Mouse (Mus musculus) retina, postnatal 7 days (tissue): ENCODE data around the gene Olfr1508.
"Not testable (repeated sequence)": the region's sequence is repeated elsewhere in the genome, so short reads cannot be mapped to it uniquely, and the experiment has no call there.

Experiments
- DNase-seq: peaks from one replicate; pipeline ENCODE4 v3.0.0-alpha.2; 2012; ENCODE audit warnings: low read depth, low spot score

The Olfr1508 gene

GRCm38 (mm10) chr14:52467395-52467794 is at the start of gene Olfr1508:
Olfr1508 (minus strand) TSS chr14:52467495.
- no peak for DNase-seq

GRCm38 (mm10) chr14:52495516-52495915 is 28.2 kb upstream of the Olfr1508 start, which contains the start of gene Olfr1507:
Olfr1507 (minus strand) TSS chr14:52495749.
- no peak for DNase-seq

DNA sequence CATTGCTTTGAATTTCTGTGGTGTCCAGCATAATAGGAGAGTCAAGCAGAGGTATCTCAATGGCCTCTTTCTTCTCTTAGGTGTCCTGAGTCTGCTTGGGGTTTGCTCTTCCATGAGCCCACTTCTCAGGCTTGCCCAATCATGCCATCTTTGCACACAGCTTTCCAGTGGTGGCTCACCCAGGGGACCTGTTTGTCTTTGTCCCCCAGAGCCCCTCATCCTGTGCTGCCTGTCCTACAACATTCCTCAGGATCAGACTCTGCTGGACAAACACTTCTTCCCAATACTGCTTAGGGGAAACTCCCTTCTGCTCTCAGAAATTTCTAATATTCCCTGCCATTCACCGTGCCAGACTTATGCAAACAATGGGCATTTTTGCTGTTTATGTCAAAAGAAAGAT is 1.6 kb downstream of the Olfr1508 start:
- DNase-seq, result no peak

GRCm38 (mm10) chr14:52461928-52462327 is 5.4 kb downstream of the Olfr1508 start:
- DNase-seq, result no peak

DNA sequence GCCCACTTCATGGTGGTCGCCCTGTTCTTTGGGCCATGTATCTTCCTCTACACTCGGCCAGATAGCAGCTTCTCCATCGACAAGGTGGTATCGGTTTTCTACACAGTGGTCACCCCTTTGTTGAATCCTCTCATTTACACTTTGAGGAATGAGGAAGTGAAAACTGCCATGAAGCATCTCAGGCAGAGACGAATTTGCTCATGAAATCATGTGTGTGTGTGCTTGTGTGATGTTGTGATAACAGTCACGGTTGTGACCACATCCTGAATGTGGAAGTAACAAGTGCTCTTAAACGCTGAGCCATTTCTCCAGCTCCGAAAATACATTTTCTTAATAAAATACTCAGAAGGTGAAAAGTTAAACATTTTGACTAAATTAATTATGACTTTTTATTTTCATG is 16.2 kb downstream of the Olfr1508 start:
- DNase-seq, result no peak

DNA sequence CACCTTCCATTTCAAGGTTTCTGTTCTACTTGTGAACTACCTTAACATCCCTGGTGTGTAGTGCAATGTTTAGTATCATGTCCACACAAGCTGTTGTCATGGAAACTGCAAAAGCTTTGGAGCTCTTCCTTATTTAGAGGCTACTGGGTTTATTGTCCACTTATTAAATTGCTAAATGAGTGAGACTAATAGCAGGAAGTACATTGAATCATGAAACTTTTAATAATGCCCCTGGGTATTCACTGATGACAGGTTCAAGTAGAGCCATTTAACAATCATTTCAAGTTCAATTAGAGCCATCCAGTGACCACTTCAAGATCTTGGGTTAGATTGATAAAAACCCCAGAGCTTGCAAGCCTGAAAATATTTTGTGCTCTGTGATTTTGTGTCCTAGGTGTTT is 24.6 kb downstream of the Olfr1508 start, which contains the start of gene Olfr1509:
Gene Olfr1509, plus strand, starts transcription at position 301 of the 400 bp plus-strand sequence.
- DNase-seq, result no peak

DNA sequence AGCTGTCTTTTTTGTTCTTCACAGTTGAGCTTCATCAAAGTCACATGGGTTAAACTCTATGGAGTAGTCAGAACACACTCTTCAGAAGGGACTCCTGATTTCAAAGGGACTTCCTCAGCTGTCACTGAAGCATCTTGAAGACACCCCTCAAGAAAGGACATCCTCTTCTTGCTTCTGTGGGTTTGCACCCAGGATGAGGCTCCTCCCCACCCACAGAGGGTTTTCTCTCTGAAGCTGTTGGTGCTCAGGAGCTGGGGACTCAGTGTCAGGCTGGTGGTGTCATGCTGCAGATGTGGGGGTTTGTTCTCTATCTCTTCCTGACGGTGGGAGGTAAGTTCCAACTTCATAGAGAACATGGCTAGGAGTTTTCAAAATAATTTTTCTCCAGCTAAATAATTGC is 39.6 kb downstream of the Olfr1508 start:
- no peak for DNase-seq

DNA sequence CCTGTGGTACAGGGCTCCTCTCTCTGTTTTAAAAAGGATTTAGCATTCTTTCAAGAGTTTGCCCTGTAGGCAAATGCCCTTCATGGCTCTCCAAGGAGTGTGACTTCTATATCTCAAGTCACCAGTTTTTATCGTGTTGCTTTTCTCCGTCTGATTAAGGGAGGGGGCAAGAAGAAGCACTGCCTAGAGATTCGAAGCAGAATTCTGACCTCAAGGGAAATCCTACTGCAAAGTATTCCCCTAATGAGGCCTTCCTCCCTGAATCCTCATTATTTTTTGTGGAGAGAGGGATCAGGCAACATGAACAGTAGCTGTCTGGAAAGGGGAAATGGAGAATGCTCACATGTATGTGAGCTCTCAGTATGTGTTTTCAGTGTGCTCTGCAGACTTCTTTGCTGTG is 53.0 kb downstream of the Olfr1508 start, which contains the start of gene Olfr1510:
Gene Olfr1510, minus strand, starts transcription at position 101 of the 400 bp plus-strand sequence.
- no peak for DNase-seq

DNA sequence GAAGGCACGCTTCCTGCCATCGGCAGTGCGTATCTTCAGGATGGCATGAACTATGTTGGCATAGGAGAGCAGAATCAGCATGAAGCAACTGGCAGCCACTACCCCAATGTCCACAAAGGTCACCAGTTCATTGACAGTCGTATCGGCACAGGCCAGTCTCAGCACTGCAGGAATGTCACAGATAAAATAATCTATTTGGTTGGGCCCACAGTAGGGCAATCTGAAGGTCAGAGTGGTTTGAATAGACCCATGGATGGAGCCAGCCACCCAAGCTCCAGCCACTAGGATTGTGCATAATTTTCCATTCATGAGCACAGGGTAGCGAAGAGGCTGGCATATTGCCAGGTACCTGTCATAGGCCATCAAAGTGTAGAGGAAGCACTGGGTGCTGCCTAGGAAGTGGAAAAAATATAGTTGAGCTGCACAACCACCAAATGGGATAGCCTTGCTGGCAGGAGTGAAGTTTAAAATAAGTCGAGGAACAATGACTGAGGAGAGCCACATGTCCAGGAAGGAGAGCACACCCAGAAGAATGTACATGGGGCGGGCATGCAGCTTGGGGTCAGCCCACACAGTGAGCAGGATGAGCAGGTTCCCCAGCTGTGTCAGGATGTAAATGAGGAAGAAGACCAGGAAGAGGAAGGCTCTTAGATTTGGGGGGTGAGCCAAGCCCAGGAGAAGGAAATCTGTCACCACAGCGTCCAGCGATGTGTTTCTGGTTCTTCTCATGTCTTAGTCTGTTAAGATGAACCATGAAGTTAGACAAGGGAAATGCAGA is 57.0 kb downstream of the Olfr1508 start:
- DNase-seq, result not testable (repeated sequence)
